Comparison of ENCODE assay signal across 23 mouse cellular contexts in genomic region chr7:29695231-29695630, GRCm38 (mm10). TPM values are rescaled to one million over a fixed set of nuclear protein-coding genes. Genes with fewer than 3 reads are reported as not detected.
"Had no signal": no experiment of that assay in that cellular context is flagged by ENCODE, and none has a peak within 500 bp of the region (broad histone marks: within the 10 kb centered on the region; RNA-seq: fewer than 3 reads in every experiment).

No protein-coding gene starts in this region.

RNA-seq across cellular contexts. Expression of gene Catsperg2, which starts 31.6 kb away (rescaled TPM):
- total RNA-seq: left cerebral cortex, postnatal 14 days; left cerebral cortex, postnatal 36 days; liver, adult 2 months; megakaryocyte progenitor cell, adult 5-6 weeks; megakaryocyte, adult 5-6 weeks; megakaryocyte-erythroid progenitor cell, adult 5-6 weeks; monocyte, adult 5-6 weeks had no signal
- polyA plus RNA-seq: limb, embryonic 11.5 days; limb, embryonic 12.5 days; limb, embryonic 13.5 days; limb, embryonic 15.5 days; liver, adult 2 months; liver, embryonic 11.5 days; liver, embryonic 12.5 days; liver, embryonic 13.5 days; liver, embryonic 15.5 days; liver, embryonic 16.5 days; liver, postnatal 0 days; lung, adult 2 months; lung, embryonic 16.5 days; lung, postnatal 0 days; macrophage; midbrain, embryonic 11.5 days; neural tube, embryonic 11.5 days had no signal
